Mouse (Mus musculus) forelimb bud, embryonic 11.5 days (tissue): ENCODE results near the gene Cnp.
"Not testable (repeated sequence)": the region's sequence is repeated elsewhere in the genome, so short reads cannot be mapped to it uniquely, and the experiment has no call there.

Source experiments
- DNase-seq: peaks from one replicate; pipeline ENCODE4 v3.0.0-alpha.2; 2012; ENCODE audit warnings: low read depth, low spot score

Gene Cnp

GRCm38 (mm10) chr11:100555583-100555982 is 19.1 kb upstream of the Cnp start:
- DNase-seq = peak; percentile 53

GRCm38 (mm10) chr11:100557563-100557962 is 17.1 kb upstream of the Cnp start:
- DNase-seq = no peak

- DNase-seq = no peak
Observed at GRCm38 (mm10) chr11:100559476-100559875, 15.2 kb upstream of the Cnp start.

- DNase-seq = no peak
Observed at GRCm38 (mm10) chr11:100561748-100562147, 13.0 kb upstream of the Cnp start.

GRCm38 (mm10) chr11:100564297-100564696 is 10.4 kb upstream of the Cnp start:
- no peak for DNase-seq

GRCm38 (mm10) chr11:100564703-100565102 is 10.0 kb upstream of the Cnp start:
- DNase-seq = no peak

GRCm38 (mm10) chr11:100567229-100567628 is 7.5 kb upstream of the Cnp start:
- no peak for DNase-seq

- no peak for DNase-seq
Observed at GRCm38 (mm10) chr11:100567815-100568245, 6.9 kb upstream of the Cnp start.

GRCm38 (mm10) chr11:100568692-100569091 is 6.0 kb upstream of the Cnp start:
- DNase-seq = no peak

- DNase-seq = no peak
Observed at GRCm38 (mm10) chr11:100569789-100570188, 4.9 kb upstream of the Cnp start.

- DNase-seq = peak; percentile 83
Observed at GRCm38 (mm10) chr11:100570430-100571201, 4.1 kb upstream of the Cnp start.

GRCm38 (mm10) chr11:100571202-100571567 is 3.5 kb upstream of the Cnp start:
- no peak for DNase-seq

GRCm38 (mm10) chr11:100574188-100574587 is 516 bp upstream of the Cnp start:
- no peak for DNase-seq

GRCm38 (mm10) chr11:100575484-100575855 is 766 bp downstream of the Cnp start:
- no peak for DNase-seq

GRCm38 (mm10) chr11:100576256-100576655 is 1.6 kb downstream of the Cnp start:
- DNase-seq = no peak

GRCm38 (mm10) chr11:100577852-100578599 is 3.3 kb downstream of the Cnp start:
- DNase-seq = no peak

GRCm38 (mm10) chr11:100579116-100579799 is 4.6 kb downstream of the Cnp start:
- DNase-seq = no peak

GRCm38 (mm10) chr11:100580275-100580674 is 5.6 kb downstream of the Cnp start:
- DNase-seq = no peak

- DNase-seq = no peak
Observed at GRCm38 (mm10) chr11:100581756-100582155, 7.1 kb downstream of the Cnp start.

- DNase-seq = not testable (repeated sequence)
Observed at GRCm38 (mm10) chr11:100582413-100582812, 7.7 kb downstream of the Cnp start.

GRCm38 (mm10) chr11:100582836-100583235 is 8.1 kb downstream of the Cnp start:
- no peak for DNase-seq

- DNase-seq = no peak
Observed at GRCm38 (mm10) chr11:100584561-100584961, 9.9 kb downstream of the Cnp start.
